Mouse (Mus musculus): ENCODE results near the gene Sh2d5.

GRCm38 (mm10) chr4:138303742-138304141 is 53.5 kb downstream of the Sh2d5 start:
- TF ChIP-seq GATA1 (IDR thresholded peaks at IDR 0.05; ENCODE audit: low read depth, low read length): peak; percentile 70
- TF ChIP-seq POLR2A (IDR thresholded peaks at IDR 0.05; ENCODE audit: control insufficient read depth in 1 of 2, insufficient read depth in 1 of 2, low read depth in 1 of 2, low read length in 2 of 2, poor library complexity in 1 of 2): no peak
- no peak for TF ChIP-seq CTCF (IDR thresholded peaks at IDR 0.05 in 2 of 3, conservative IDR thresholded peaks at IDR 0.05 in 1 of 3; ENCODE audit: control insufficient read depth in 1 of 3, insufficient read depth in 1 of 3, low read depth in 2 of 3, low read length in 3 of 3, poor library complexity in 1 of 3, severe bottlenecking in 1 of 3)
- TF ChIP-seq MAX (IDR thresholded peaks at IDR 0.05; ENCODE audit: low read length): peak; percentile 35; the same call in 1 of the 2 replicates
- TF ChIP-seq POLR2AphosphoS2 (IDR thresholded peaks at IDR 0.05; ENCODE audit: low read length): no peak
- no peak for TF ChIP-seq GABPA (IDR thresholded peaks at IDR 0.05; ENCODE audit: low read depth, low read length)
- peak; percentile 65 to 79 for TF ChIP-seq EP300 (IDR thresholded peaks at IDR 0.05; ENCODE audit: low read depth in 1 of 2, low read length in 2 of 2)
- no peak for TF ChIP-seq JUND (IDR thresholded peaks at IDR 0.05; ENCODE audit: low read depth, low read length)
- no peak for TF ChIP-seq MYB (IDR thresholded peaks at IDR 0.05; ENCODE audit: low read depth, low read length)
- TF ChIP-seq ZNF384 (IDR thresholded peaks at IDR 0.05; ENCODE audit: low read depth, low read length): no peak
